Mouse (Mus musculus) heart, adult 18-20 months (tissue): Measurements from ENCODE around the gene Cd244a. TPM values are rescaled to one million over a fixed set of nuclear protein-coding genes. Genes with fewer than 3 reads are reported as not detected.

ENCODE experiments used
- DNase-seq, 2 experiments: peaks; one replicate each; pipeline ENCODE4 v3.0.0; 2021 to 2022; ENCODE audit warnings: mixed read lengths in 1 of 2
- long read RNA-seq, 2 experiments: library from polyadenylated mRNA; stranded (forward); transcript quantifications; one replicate each; pipeline ENCODE4 v2.0.0; 2021
- total RNA-seq, 2 experiments: library from RNA; stranded (reverse); gene quantifications; 2 replicates each; pipeline ENCODE4 v1.2.3; 2021

The Cd244a gene
- under 1 TPM; 0.22 to 0.62 TPM for total RNA-seq
- long read RNA-seq, experiment 1, result 0 reads
- long read RNA-seq, experiment 2, result 0 reads

DNA sequence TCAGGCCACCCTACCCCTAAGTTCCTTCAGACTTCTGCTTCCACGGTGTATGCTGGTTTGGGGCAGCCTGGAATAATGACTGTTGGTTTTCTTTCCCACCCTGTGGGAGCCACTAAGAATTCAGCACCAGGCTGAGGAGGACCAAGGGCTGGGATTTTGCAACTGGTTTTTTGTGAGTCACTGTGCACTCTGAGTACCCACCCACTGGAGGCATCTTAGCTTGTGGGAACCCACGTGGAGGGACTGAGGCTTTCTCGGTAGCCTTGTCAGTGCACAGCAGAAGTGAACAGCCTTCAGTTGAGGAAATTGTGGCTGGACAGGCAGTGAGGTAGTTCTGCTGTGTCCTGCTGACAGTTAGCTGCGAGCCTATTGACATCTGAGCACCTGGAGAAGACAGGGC is at the start of gene Cd244a:
Gene Cd244a, plus strand, starts transcription at position 296 of the 400 bp plus-strand sequence.
- DNase-seq, result no peak

DNA sequence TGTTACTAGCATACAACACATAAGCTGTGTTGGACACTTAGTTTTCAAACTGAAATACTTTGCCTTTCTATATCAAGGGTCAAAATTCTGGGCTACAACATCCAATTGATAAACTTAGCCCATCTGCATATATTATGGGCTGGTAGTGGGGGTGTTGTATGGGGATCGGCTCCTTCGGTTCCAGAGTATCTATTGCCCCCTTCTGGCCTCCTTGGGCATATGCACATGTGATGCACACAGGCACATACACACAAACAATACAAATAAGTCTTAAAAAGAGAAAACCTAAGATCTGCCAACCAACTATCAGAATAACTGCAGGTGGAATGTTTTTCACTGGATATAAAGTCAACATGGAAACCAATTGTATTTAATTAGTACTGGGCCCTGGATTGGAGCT is 45.8 kb upstream of the Cd244a start:
- DNase-seq, result no peak

DNA sequence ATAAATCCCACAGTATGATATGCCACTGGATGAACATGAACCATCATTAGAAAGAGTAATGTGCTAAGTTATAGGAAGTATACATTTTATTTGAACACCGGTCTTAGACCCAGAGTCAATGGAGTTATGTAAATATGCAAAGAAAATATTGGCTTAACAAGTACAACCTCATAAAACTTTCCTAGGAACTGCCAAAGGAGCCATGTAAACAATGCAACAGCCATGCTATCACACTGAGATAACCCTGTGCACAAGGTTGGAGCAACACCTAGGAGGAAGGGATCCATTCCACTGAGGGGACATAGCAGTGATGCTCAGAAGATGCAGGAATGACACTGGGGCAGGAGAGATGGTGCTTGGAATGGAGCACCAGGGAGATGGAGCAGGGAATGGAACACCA is 45.2 kb upstream of the Cd244a start:
- DNase-seq, result no peak

- no peak for DNase-seq
Observed at GRCm38 (mm10) chr1:171515039-171515438, 44.0 kb upstream of the Cd244a start.

- no peak for DNase-seq
Observed at GRCm38 (mm10) chr1:171515557-171515956, 43.4 kb upstream of the Cd244a start.

DNA sequence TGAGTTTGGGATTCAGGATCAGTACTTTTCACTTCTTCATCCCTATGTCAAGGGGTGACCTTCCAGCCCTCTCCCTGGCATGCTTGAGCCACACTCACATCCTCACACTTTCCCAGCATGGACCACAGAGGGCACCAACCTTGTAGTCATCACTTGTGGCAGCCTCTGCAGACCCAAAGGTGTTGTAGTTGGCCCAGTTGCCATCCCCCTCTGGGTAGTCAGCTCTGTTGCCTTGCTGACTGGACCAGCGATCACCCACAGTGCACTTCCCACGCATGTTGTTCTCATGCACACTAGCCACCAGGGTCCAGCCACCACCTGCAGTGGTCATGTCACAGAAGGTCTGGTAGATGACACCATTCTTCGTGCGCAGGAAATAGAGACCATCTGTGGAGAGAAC is 27.6 kb upstream of the Cd244a start:
- no peak for DNase-seq

- no peak for DNase-seq
Observed at GRCm38 (mm10) chr1:171532830-171533229, 26.2 kb upstream of the Cd244a start.

DNA sequence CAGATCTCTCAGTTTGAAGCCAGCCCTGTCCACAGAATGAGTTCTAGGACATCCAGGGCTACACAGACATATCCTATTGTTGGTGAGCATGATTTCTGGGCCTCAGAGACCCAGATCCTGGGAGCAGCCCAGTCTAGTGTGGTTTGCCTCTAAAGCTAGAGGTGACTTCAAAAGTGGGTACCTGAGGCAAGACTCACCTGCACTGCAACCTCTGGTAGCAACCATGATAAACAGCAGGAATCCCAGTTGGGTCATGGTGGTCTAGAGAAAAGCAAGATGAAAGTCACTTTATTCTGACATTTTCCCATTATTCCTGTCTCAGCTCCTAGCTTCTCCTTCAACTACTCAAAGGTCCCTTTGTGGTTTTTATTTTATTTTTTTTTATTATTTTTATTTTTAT is 24.4 kb upstream of the Cd244a start:
- DNase-seq, result no peak

DNA sequence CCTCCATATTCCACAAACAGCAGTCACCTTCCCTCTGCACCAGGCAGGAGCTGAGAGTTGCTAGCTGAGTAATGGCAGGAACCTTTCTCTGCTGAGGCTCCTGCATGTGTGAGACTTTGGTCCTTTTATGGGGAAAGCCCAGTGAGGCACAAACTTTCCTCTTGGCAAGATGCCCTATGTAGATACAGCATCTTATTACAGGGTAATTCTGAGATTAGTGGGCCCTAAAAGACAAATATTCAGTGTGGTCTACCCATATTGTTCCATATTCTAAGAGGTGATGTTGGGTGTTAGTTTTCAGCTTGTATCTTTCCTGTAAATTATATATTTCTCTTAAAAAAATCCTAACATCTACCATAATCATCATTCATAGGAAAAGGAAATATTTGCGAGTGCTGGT is 23.8 kb upstream of the Cd244a start, which contains the start of gene Itln1:
Gene Itln1, minus strand, starts transcription at position 101 of the 400 bp plus-strand sequence.
- DNase-seq, result no peak

GRCm38 (mm10) chr1:171540694-171541093 is 18.3 kb upstream of the Cd244a start:
- DNase-seq, result no peak

GRCm38 (mm10) chr1:171551326-171551725 is 7.7 kb upstream of the Cd244a start:
- DNase-seq, result peak in 1 of 2 experiments; percentile 15

DNA sequence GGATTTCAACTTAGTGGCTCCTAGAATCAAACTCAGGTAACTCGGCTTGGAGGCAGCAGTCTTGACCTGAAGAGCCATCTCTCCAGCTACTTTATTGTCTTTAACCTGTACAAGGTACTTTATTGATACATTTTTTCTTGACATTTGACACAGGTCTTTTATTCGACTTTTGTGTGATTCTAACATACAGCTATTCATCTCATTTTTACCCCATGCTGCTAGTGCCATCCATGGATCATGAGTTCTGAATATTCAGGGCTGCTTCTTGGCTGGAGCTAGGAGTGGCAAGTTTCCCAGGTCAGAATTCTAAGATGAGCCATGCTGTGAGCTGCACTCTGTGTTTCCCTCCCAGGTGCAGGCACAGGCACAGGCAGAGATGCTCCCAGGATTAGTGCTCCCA is 6.8 kb upstream of the Cd244a start:
- no peak for DNase-seq

DNA sequence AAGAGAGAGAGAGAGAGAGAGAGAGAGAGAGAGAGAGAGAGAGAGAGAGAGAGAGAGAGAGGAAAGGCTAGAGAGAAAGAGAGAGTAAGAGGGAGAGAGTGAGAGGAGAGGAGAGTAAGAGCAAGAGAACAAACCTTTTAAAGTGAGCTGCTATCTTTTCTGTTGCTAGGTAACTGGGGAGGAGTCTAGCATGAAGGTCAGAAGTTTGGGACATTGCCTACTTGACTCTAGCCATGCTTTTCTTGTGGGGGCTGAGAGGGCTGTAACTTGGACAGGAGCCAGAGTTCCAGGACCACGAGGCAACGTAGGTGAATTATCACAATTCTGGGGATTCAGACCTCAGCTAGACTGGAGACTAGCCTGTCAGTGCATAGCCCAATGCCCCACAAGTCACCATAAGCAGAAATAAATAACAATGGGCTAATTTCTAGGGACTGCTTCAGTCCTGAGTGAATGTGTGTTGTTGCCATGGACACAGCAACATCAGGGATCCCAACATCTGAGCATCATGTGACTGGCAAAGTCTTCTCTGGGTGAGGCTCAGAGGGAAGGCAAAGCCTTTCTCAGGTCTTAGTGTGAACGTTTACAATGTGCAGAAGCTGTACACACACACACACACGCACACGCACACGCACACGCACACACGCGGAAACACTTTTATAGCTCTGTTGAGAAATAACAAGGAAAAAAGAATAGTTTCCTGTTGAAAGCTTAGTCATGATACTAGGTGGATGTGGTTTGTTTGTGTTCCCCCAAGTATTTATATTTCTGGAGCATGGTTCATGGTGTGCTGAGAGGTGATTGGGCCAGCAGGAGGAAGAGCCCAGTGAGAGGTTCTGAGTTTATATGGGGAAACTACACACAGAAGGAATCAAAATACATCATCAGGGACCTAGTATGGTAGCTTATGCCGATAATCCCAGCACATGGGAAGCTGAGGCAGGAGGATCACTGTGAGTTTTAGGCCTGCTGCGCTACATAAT is 5.3 kb upstream of the Cd244a start:
- DNase-seq, result no peak

- no peak for DNase-seq
Observed at GRCm38 (mm10) chr1:171556366-171556765, 2.6 kb upstream of the Cd244a start.

- DNase-seq, result no peak
Observed at GRCm38 (mm10) chr1:171558407-171558806, 586 bp upstream of the Cd244a start.

- no peak for DNase-seq
Observed at GRCm38 (mm10) chr1:171560262-171560661, 1.3 kb downstream of the Cd244a start.

DNA sequence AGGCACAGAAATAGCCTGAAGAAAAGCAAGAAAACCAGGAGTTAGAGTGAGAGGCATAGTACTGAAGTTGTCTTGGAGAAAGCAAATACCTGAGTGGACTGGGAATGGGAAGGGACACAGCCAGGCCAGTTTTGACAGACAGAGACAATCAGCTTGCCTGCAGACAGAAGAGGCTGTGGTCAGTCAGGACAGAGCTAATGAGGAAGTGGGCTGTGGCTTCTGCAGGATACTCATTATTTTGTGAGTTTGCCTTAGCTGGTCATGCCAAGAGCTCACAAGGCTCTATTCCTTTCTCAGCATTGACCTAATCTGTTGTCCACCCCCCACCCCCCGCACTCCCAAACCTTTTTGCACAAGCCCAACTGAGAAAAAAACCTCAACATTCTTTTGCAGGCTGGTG is 2.2 kb downstream of the Cd244a start:
- DNase-seq, result peak in 1 of 2 experiments; percentile 18

DNA sequence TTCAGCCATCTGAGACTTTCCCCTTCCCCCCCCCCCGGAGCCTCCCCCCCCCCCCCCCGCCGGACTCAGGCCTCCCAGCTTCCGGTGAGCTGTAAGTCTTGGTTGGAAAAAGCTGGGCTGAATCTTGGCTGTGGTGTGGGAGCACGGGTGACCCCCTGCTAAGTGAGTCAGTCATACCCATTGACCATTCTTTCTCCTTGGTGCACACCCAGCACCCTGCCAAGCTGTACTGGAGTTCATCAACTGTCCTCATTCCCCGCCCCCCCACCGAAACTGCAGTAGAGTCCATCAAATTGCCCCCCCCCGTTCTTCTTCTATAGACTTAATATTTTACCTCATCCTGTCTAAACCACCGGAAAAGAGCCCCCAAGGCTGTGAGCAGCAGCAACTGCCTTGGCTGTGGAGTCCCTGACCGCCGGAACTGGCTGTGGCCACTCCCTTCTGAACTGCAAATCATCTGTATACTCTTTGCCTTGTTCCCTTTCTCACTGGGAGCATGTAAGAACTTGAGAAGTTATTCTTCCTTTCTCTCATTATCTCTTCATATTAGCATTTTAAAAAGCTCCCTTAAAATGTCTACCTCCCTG is 2.7 kb downstream of the Cd244a start:
- peak in 1 of 2 experiments; percentile 14 for DNase-seq

DNA sequence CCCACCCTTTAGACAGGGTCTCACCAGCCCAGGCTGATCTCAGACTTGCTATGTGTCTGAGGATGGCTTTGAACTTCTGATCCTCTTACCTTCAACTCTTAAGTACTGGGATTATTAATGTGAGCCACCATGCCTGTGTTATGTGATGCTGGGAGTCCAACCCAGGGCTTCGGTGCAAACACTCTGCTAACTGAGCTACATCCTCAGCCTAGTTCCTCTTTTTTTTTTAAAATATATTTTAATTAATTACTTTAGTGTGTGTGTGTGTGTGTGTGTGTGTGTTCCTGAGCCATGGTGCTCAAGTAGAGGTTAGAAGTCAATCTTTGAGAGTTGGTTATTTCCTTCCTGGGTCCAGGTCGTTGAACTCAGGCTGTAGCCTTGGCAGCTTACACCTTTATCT is 4.0 kb downstream of the Cd244a start:
- no peak for DNase-seq

DNA sequence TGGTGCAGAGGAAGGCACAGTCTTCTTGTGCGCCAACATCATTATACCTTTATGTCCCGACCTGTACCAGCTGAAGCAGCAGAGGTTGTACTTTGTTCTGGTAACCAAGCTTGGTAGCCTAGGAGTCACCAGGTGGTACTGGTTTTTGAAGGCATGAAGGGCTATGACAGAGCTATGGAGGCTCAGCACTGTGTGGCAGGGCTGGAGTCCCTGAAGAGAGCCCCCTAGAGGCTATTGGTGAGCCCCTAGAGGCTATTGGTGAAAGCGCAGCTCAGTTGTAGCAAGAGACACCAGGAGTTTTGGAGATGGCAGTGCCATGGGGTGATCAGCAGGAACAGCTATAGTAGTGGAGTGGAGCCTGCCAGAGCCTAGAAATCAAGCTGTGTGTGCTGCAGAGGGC is 5.3 kb downstream of the Cd244a start:
- peak in 1 of 2 experiments; percentile 14 for DNase-seq

- no peak for DNase-seq
Observed at GRCm38 (mm10) chr1:171565888-171566287, 6.9 kb downstream of the Cd244a start.

DNA sequence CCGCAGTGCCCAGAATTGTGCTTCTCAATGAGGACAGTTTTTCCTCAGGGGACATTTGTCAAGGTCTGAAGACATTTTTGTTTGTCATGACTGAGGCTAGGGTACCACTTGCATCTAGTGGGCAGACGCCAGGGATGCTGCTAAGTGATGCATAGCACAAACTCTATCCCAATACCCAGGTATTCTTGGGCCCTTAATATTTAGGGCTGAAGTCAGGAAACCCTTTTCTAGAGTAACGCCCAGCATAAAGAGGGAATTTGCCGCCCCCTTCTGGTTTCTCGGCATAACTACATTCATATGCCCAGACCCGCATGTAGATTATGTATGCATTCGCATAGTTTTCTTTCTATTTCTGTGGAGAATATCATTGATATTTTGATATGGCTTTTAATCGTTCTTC is 7.8 kb downstream of the Cd244a start:
- DNase-seq, result peak; percentile 56 to 71

GRCm38 (mm10) chr1:171568436-171568835 is 9.4 kb downstream of the Cd244a start:
- no peak for DNase-seq
